Mouse (Mus musculus) liver, embryonic 12.5 days (tissue): ENCODE data around the gene Rgl1. TPM values are rescaled to one million over a fixed set of nuclear protein-coding genes. Genes with fewer than 3 reads are reported as not detected.

ENCODE experiments used
- ATAC-seq: fragments of 200-750 bp; cut with Nextera tagmentation; 2 replicates; pipeline ENCODE4 v1.8.0; 2017; ENCODE audit warnings: moderate number of reproducible peaks, mild to moderate bottlenecking, moderate library complexity
- H3K27ac ChIP-seq: fragments of 300-500 bp; sonication (generic); 2 replicates; pipeline ENCODE4 v1.5.1; 2016; ENCODE audit warnings: mild to moderate bottlenecking
- H3K27me3 ChIP-seq: fragments of 300-500 bp; sonication (generic); replicated peaks from 2 replicates; pipeline ENCODE4 v1.6.1; 2016; ENCODE audit warnings: mild to moderate bottlenecking, moderate library complexity
- H3K36me3 ChIP-seq: fragments of 300-500 bp; sonication (generic); 2 replicates; pipeline ENCODE4 v1.6.1; 2016; ENCODE audit warnings: mild to moderate bottlenecking, moderate library complexity
- H3K4me1 ChIP-seq: fragments of 300-500 bp; sonication (generic); 2 replicates; pipeline ENCODE4 v1.6.1; 2016
- H3K4me2 ChIP-seq: fragments of 300-500 bp; sonication (generic); 2 replicates; pipeline ENCODE4 v1.6.1; 2016; ENCODE audit warnings: mild to moderate bottlenecking, moderate library complexity
- H3K4me3 ChIP-seq: fragments of 300-500 bp; sonication (generic); 2 replicates; pipeline ENCODE4 v1.5.1; 2016; ENCODE audit warnings: mild to moderate bottlenecking, moderate library complexity
- H3K9ac ChIP-seq: fragments of 300-500 bp; sonication (generic); 2 replicates; pipeline ENCODE4 v1.6.1; 2016; ENCODE audit warnings: mild to moderate bottlenecking, moderate library complexity
- H3K9me3 ChIP-seq: fragments of 300-500 bp; sonication (generic); replicated peaks from 2 replicates; pipeline ENCODE4 v1.6.1; 2016; ENCODE audit warnings: mild to moderate bottlenecking, moderate library complexity
- WGBS: fragments of 180-500 bp; shearing (Covaris S2); methylation state at CpG from one replicate; pipeline ENCODE4 v1.1.7; 2016; ENCODE audit not compliant: insufficient replicate concordance; 5-methylcytosine and 5-hydroxymethylcytosine counted together
- polyA plus RNA-seq: library from polyadenylated mRNA; unstranded; fragments of >200 nt; fragmentation: Nextera tagmentation; extraction: Ambion mirVana; gene quantifications from 2 replicates; pipeline ENCODE4 v1.2.1, GENCODE M21; 2016

Gene Rgl1
- polyA plus RNA-seq, 1 experiment from 2014 or later, result 12.5 TPM

DNA sequence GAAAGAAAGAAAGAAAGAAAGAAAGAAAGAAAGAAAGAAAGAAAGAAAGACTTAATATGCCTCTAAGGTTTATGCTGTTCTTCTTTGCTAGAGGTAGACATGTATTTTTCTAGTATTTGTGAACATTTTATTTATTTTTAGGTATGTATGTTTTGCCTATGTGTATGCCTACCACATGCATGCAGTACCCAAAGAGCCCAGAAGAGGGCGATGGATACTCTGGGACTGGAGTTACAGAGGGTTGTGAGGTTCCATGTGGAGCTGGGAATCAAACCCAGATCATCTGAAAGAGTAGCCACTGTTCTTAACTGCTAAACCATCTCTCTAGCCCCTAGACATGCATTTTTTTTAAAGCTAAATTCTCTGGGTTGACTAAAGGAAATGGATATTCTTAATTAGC, 147.8 kb downstream of the Rgl1 start:
- Histone ChIP-seq H3K9ac (no peak overlapping the region), H3K4me1 (peaks cover 63% of the 10 kb centered on the region), H3K36me3 (peaks cover 13% of the 10 kb centered on the region; the same call in 1 of the 2 replicates), H3K4me2 (no peak overlapping the region), H3K27me3 (peaks cover 15% of the 10 kb centered on the region), H3K9me3 (0 out of 2 replicates have a peak, but pooled peaks cover 4% of the 10 kb centered on the region), H3K4me3 (no peak overlapping the region), H3K27ac (no peak overlapping the region)
- 30% methylated on average over 1 of the region's 1 CpGs for WGBS
- ATAC-seq, result no peak

DNA sequence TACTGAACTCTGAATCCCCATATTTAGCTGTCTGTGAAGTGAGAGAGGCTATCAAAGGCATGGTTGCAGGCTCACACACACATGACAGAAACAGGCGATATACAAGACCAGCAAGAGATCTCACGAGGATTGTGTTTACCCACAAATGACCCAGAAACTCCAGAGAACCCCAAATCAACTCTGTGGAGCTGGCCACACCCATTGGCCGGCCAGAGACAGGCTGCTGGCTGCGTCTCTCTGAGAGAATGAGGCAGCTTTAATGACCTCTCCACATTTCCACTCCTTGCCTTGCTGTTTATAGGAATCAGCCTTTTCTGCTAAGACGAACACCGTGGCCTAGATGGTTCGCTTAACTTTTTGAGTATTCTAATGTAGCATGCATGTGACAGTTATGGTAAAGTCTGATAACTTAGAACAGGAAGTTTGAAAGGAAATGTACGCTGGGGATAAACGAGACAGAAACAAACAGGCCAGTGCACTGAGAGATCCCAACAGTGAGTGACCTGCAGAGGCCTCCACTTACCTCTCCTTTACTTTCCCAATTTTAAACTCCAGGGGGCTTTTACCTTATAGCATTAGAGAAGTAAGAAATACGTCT, 148.3 kb downstream of the Rgl1 start:
- Histone ChIP-seq H3K4me3 (no peak overlapping the region), H3K27me3 (peaks cover 13% of the 10 kb centered on the region), H3K4me2 (peak overlapping the region; percentile 13; the same call in 1 of the 2 replicates), H3K36me3 (peaks cover 13% of the 10 kb centered on the region; the same call in 1 of the 2 replicates), H3K4me1 (peaks cover 63% of the 10 kb centered on the region), H3K9ac (no peak overlapping the region), H3K27ac (peak overlapping the region; percentile 72), H3K9me3 (0 out of 2 replicates have a peak, but pooled peaks cover 4% of the 10 kb centered on the region)
- ATAC-seq, result no peak
- WGBS, result 24% methylated on average over 10 of the region's 10 CpGs

DNA sequence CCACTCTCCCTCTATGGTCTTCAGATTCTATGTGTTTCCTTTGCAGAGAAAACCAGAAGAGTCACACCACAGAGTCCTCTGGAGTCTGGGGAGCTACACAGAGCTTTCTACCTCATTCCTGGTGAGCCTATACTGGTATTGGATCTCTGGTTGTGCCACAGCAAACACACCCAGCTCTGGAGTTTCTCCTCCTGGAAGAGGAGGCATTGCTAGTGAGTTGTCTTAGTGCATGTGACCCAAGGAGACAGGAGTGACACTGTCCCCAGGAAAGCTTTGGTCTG, 149.4 kb downstream of the Rgl1 start:
- Histone ChIP-seq H3K4me2 (no peak overlapping the region), H3K9me3 (0 out of 2 replicates have a peak, but pooled peaks cover 4% of the 10 kb centered on the region), H3K9ac (no peak overlapping the region), H3K4me3 (no peak overlapping the region), H3K4me1 (peaks cover 66% of the 10 kb centered on the region), H3K27ac (peak overlapping the region; percentile 42; the same call in 1 of the 2 replicates), H3K36me3 (peaks cover 13% of the 10 kb centered on the region; the same call in 1 of the 2 replicates), H3K27me3 (0 out of 2 replicates have a peak, but pooled peaks cover 9% of the 10 kb centered on the region)
- 0 out of 2 replicates have a peak, but pooled peaks have one; percentile 1 for ATAC-seq

DNA sequence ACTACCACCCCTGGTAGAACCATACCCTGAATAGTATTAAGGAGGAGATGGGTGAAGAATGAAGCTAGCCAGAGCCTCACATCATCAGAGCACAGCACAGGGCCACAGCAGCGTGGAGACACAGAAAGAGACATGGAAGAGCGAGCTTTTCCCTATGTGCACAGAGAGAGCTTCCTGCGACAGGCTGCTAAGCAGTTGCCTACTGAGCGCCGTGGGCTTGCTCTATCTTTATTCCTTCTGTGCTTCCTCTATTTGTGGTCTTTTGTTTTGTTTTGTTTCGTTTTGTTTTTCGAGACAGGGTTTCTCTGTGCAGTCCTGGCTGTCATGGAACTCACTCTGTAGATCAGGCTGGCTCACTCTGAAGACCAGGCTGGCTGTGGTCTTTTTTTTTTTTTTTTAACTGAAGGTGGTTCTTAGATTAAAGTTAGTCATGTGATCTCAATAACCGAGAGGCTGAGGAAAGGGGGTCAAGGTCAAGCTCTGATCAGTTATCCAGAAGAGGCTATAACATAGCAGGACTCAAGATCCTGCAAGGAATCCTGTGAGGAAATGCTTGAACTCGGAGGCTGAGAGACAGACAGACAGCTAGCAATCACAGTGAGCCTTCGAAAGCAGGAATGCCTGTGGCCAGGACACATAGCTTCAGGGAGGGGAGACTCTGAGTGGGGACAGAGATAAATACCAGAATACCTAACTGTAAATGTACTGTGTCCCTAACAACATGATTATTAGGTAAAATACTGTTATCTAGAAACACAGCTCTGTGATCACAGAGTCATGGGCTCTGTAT, 150.0 kb downstream of the Rgl1 start:
- peak overlapping the region; percentile 34 for H3K4me2 ChIP-seq
- no peak overlapping the region for H3K9ac ChIP-seq
- H3K4me1 ChIP-seq, result peaks cover 69% of the 10 kb centered on the region
- H3K9me3 ChIP-seq, result 0 out of 2 replicates have a peak, but pooled peaks cover 4% of the 10 kb centered on the region
- 0 out of 2 replicates have a peak, but pooled peaks cover 9% of the 10 kb centered on the region for H3K27me3 ChIP-seq
- H3K4me3 ChIP-seq, result no peak overlapping the region
- ATAC-seq, result peak; percentile 46; the same call in 1 of the 2 replicates
- 22% methylated on average over 10 of the region's 10 CpGs for WGBS
- peak overlapping the region; percentile 42; the same call in 1 of the 2 replicates for H3K27ac ChIP-seq
- peaks cover 13% of the 10 kb centered on the region; the same call in 1 of the 2 replicates for H3K36me3 ChIP-seq

DNA sequence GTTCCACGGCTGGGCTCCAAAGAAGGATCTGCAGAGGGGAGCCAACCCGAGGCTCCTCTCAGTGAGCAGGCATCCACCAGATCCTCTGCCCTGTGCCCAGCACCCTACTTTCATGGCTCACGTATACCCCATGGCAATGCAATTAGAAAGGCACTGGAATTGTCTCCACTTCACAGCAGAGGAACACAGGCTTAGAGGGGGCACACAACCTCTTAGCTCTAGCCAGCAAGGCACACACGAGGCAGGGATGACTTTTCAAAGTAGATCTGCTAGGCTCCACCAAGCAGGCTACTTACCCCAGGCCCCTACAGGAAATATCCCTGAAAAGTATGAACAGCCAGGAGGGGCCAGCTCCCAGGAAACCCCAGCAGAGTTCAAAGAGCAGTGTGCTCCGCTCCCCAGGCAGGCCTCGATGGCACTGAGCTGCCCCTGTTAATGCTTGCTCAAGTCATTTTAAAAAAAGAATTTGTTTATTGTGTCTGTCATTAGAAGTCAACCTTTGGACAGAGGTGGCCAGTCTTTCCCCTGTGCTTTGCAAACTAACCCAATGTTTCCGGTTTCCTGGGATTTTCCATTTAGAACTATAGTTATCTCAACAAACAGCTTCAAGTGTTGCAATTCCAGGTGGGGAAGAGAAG, 151.3 kb downstream of the Rgl1 start:
- Histone ChIP-seq H3K9ac (no peak overlapping the region), H3K27me3 (0 out of 2 replicates have a peak, but pooled peaks cover 9% of the 10 kb centered on the region), H3K36me3 (peaks cover 12% of the 10 kb centered on the region; the same call in 1 of the 2 replicates), H3K9me3 (0 out of 2 replicates have a peak, but pooled peaks cover 4% of the 10 kb centered on the region), H3K4me3 (no peak overlapping the region), H3K4me2 (no peak overlapping the region), H3K4me1 (peaks cover 72% of the 10 kb centered on the region), H3K27ac (peak overlapping the region; percentile 61)
- WGBS, result 45% methylated on average over 7 of the region's 7 CpGs
- ATAC-seq, result peak; percentile 46

DNA sequence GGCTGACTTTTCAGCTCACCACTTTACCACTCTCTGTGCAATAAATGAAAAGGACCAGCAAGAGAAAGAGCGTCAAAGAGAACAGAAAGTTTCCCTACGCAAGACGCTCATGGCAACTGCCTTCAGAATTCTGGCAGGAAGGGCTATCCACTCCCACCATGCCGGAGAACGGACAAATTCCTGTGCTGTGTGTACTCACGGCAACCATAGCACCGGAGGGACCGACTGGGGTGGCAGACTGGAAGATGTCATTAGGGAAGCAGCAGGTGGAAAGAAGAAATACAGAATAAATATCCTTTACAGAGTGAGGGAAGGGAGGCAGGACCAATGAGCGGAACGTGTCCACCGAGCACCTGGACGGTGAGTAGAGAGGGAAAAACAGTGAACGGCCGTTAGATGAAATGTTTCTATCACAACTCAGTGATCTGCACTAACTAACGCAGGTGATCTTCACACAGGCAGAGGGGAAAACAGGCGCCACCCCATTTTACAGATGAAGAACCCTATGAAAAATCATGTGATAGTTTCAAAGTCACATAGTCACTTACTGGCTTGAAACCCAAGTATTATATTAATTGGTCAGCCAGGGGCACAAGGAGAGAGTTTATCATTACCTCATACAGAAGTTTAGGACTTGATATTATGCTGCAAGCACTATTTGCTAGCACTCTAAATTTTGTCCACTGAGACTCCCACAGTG, 152.8 kb downstream of the Rgl1 start:
- Histone ChIP-seq H3K4me3 (no peak overlapping the region), H3K4me2 (peak overlapping the region; percentile 21), H3K4me1 (peaks cover 74% of the 10 kb centered on the region), H3K36me3 (peaks cover 3% of the 10 kb centered on the region; the same call in 1 of the 2 replicates), H3K27ac (no peak overlapping the region), H3K27me3 (0 out of 2 replicates have a peak, but pooled peaks cover 9% of the 10 kb centered on the region), H3K9ac (no peak overlapping the region), H3K9me3 (no peaks in the 10 kb centered on the region)
- ATAC-seq, result no peak
- WGBS, result 49% methylated on average over 16 of the region's 16 CpGs

DNA sequence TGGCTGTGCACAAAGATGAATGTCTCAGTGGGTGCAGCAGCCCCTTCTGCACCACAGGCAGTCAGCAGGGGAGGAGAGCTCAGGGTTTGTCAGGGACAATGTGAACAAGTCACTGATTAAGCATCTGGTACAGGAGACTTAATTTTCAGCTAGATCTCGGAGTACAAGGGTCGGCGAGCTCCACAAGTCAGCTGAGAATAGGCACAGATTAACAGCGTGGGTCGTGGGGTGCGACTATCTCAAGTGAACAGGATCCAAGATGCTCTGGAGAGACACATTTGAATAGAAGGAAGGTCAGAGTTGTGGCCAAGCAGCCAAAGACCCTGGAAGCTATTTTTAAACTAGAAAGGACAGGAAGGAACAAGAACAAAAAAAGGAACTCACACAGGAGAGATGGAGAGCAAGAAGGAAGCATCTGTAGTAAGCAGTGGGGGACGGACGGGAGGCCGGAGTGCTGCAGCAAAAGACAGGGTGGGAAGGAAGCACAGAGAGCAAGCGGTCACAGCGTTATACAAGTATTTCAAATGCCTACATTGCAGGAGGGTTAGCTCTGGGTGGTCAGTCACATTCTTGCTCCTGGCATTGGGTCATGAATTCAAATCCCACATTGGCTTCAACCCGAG, 153.5 kb downstream of the Rgl1 start:
- Histone ChIP-seq H3K4me1 (peaks cover 69% of the 10 kb centered on the region), H3K4me2 (peak overlapping the region; percentile 21), H3K27me3 (0 out of 2 replicates have a peak, but pooled peaks cover 9% of the 10 kb centered on the region), H3K27ac (0 out of 2 replicates have a peak overlapping the region, but pooled peaks have one; percentile 18), H3K4me3 (no peak overlapping the region), H3K36me3 (peaks cover 3% of the 10 kb centered on the region; the same call in 1 of the 2 replicates), H3K9ac (no peak overlapping the region), H3K9me3 (no peaks in the 10 kb centered on the region)
- 18% methylated on average over 12 of the region's 12 CpGs for WGBS
- no peak for ATAC-seq

DNA sequence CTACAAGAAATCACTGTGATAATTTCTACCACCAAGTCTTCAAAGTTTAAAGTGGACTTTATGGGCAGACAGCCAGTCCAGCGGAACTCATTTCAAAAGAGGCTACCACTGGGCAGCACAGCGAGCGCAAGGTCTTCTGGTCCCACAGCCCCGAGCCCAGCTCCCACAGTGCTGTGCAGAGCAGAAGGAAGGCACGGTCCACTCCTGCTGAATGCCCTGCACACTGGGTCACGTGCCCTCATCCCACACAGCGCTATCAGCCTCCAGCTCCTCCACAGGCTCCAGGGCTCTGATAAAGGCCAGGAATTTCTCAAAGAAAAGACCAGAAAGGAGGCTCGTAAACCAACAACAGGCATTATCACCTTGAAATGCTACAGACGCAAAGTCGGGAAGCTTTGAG, 156.6 kb downstream of the Rgl1 start:
- H3K4me2 ChIP-seq, result no peak overlapping the region
- 0 out of 2 replicates have a peak, but pooled peaks have one; percentile 36 for ATAC-seq
- no peak overlapping the region for H3K27ac ChIP-seq

DNA sequence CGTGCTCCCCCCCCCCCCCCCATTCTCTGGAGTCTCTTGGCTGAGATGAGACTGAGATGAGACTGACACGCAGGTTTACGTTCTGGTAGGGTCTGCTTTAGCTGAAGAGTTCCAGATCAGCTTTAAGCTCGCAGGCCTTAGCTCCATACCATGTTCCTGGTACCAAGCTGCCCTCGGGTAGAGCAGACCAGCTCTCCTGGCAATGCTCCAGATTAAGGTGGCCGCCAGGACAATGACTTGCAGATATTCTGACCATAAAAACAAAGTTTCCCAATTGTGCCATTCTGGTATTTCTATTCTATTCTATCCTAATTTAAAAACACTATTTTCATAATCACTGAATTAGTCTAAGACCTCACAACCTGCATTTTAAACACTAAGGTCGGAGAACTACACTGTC, 157.1 kb downstream of the Rgl1 start:
- Histone ChIP-seq H3K9me3 (no peaks in the 10 kb centered on the region), H3K36me3 (peaks cover 2% of the 10 kb centered on the region; the same call in 1 of the 2 replicates), H3K27me3 (0 out of 2 replicates have a peak, but pooled peaks cover 9% of the 10 kb centered on the region), H3K9ac (no peak overlapping the region), H3K27ac (no peak overlapping the region), H3K4me3 (no peak overlapping the region), H3K4me1 (peaks cover 47% of the 10 kb centered on the region), H3K4me2 (no peak overlapping the region)
- ATAC-seq, result 0 out of 2 replicates have a peak, but pooled peaks have one; percentile 5
- 61% methylated on average over 7 of the region's 7 CpGs for WGBS

More for the DNA sequence above, 156.6 kb downstream of the Rgl1 start:
- no peak overlapping the region for H3K4me3 ChIP-seq
- H3K9me3 ChIP-seq, result no peaks in the 10 kb centered on the region
- 0 out of 2 replicates have a peak, but pooled peaks cover 9% of the 10 kb centered on the region for H3K27me3 ChIP-seq
- no peak overlapping the region for H3K9ac ChIP-seq
- WGBS, result 68% methylated on average over 10 of the region's 10 CpGs
- peaks cover 3% of the 10 kb centered on the region; the same call in 1 of the 2 replicates for H3K36me3 ChIP-seq
- H3K4me1 ChIP-seq, result peaks cover 49% of the 10 kb centered on the region

DNA sequence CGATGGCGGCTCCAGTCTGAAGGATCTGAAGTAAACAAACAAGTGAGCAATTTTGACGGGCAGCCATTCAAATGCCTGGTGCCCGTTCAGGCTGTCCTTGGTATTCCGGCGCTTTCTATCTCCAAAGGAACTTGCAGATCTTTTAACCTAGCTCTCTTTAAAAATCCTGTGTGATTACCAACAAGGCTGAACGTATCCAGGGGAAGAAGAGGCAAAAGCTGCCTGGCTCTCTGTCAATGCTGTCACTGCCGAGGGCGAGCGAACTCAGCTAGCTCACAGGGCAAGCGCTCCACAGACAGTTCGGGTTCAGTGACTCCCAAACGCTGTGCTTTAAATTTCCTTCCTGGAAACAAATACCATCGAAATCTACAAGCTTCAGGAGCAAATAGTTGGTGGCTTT, 158.4 kb downstream of the Rgl1 start:
- Histone ChIP-seq H3K36me3 (no peaks in the 10 kb centered on the region; the same call in 1 of the 2 replicates), H3K27me3 (0 out of 2 replicates have a peak, but pooled peaks cover 5% of the 10 kb centered on the region), H3K4me2 (no peak overlapping the region)

DNA sequence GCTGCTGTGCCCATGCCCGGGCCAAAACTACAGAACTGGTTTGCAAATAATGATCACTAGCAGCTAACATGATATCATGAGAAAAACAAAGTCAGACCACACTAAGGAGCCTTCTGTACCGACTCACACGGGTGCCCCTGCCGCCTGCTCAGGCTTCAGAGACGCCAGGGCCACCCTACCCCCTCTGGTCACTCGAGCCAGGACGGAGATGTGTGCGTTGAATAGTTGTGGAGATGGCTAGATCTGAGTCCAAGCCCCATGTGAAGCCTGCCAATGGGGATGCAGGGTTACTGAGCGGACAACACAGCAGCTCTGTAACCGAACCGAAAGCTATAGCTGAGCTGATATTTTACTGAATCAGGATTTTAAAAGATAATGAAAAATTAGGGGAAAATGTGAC, 159.4 kb downstream of the Rgl1 start:
- peaks cover 31% of the 10 kb centered on the region for H3K4me1 ChIP-seq
- H3K27me3 ChIP-seq, result no peaks in the 10 kb centered on the region
- H3K36me3 ChIP-seq, result no peaks in the 10 kb centered on the region
- H3K9ac ChIP-seq, result no peak overlapping the region
- no peaks in the 10 kb centered on the region for H3K9me3 ChIP-seq
- no peak for ATAC-seq
- H3K27ac ChIP-seq, result no peak overlapping the region
- H3K4me3 ChIP-seq, result no peak overlapping the region
- H3K4me2 ChIP-seq, result no peak overlapping the region
- 71% methylated on average over 11 of the region's 11 CpGs for WGBS

More for the DNA sequence above, 158.4 kb downstream of the Rgl1 start:
- H3K9me3 ChIP-seq, result no peaks in the 10 kb centered on the region
- no peak overlapping the region for H3K9ac ChIP-seq
- WGBS, result 62% methylated on average over 14 of the region's 14 CpGs
- peaks cover 36% of the 10 kb centered on the region for H3K4me1 ChIP-seq
- no peak overlapping the region for H3K27ac ChIP-seq
- ATAC-seq, result no peak
- no peak overlapping the region for H3K4me3 ChIP-seq
